Mouse (Mus musculus) cerebellum, postnatal 25 days (tissue): Measurements from ENCODE around the gene Xylt1.

Experiments used
- DNase-seq, 2 experiments: peaks; one replicate each; pipeline ENCODE4 v3.0.0; 2021; ENCODE audit warnings: mixed read lengths in 2 of 2

The Xylt1 gene

GRCm38 (mm10) chr7:117436892-117437291, 56.1 kb downstream of the Xylt1 start:
- DNase-seq, result no peak

- no peak for DNase-seq
Observed at GRCm38 (mm10) chr7:117440994-117441393, 60.2 kb downstream of the Xylt1 start.

- DNase-seq, result no peak
Observed at GRCm38 (mm10) chr7:117442639-117443038, 61.9 kb downstream of the Xylt1 start.

- DNase-seq, result no peak
Observed at GRCm38 (mm10) chr7:117443215-117443614, 62.4 kb downstream of the Xylt1 start.

- DNase-seq, result no peak
Observed at GRCm38 (mm10) chr7:117445471-117445870, 64.7 kb downstream of the Xylt1 start.

GRCm38 (mm10) chr7:117449605-117450004, 68.8 kb downstream of the Xylt1 start:
- no peak for DNase-seq

GRCm38 (mm10) chr7:117451212-117451611, 70.4 kb downstream of the Xylt1 start:
- no peak for DNase-seq

- DNase-seq, result no peak
Observed at GRCm38 (mm10) chr7:117452269-117452668, 71.5 kb downstream of the Xylt1 start.

GRCm38 (mm10) chr7:117454789-117455548, 74.2 kb downstream of the Xylt1 start:
- DNase-seq, result no peak

- DNase-seq, result no peak
Observed at GRCm38 (mm10) chr7:117462196-117462935, 81.6 kb downstream of the Xylt1 start.

GRCm38 (mm10) chr7:117464956-117465355, 84.2 kb downstream of the Xylt1 start:
- no peak for DNase-seq

GRCm38 (mm10) chr7:117466006-117466780, 85.4 kb downstream of the Xylt1 start:
- DNase-seq, result no peak

GRCm38 (mm10) chr7:117470243-117470802, 89.5 kb downstream of the Xylt1 start:
- DNase-seq, result no peak

- peak in 1 of 2 experiments; percentile 6 for DNase-seq
Observed at GRCm38 (mm10) chr7:117472055-117472780, 91.4 kb downstream of the Xylt1 start.

GRCm38 (mm10) chr7:117472781-117473743, 92.3 kb downstream of the Xylt1 start:
- peak; percentile 33 to 61 for DNase-seq

GRCm38 (mm10) chr7:117474302-117474701, 93.5 kb downstream of the Xylt1 start:
- DNase-seq, result no peak

GRCm38 (mm10) chr7:117475106-117475505, 94.3 kb downstream of the Xylt1 start:
- DNase-seq, result no peak

GRCm38 (mm10) chr7:117478937-117479336, 98.2 kb downstream of the Xylt1 start:
- no peak for DNase-seq

GRCm38 (mm10) chr7:117480831-117481230, 100.1 kb downstream of the Xylt1 start:
- DNase-seq, result no peak

GRCm38 (mm10) chr7:117481404-117481803, 100.6 kb downstream of the Xylt1 start:
- DNase-seq, result no peak

GRCm38 (mm10) chr7:117482701-117483100, 101.9 kb downstream of the Xylt1 start:
- DNase-seq, result no peak
